Mouse (Mus musculus): ENCODE data around the gene Tlcd2.

GRCm38 (mm10) chr11:75487496-75487895 is 26.0 kb downstream of the Tlcd2 start:
- TF ChIP-seq POLR2A (IDR thresholded peaks at IDR 0.05; ENCODE audit: borderline replicate concordance, control insufficient read depth, low read depth, low read length) (no peak), CTCF (IDR thresholded peaks at IDR 0.05; ENCODE audit: control insufficient read depth, insufficient read depth, low read length) (no peak)
